Mouse (Mus musculus) forebrain, embryonic 15.5 days (tissue): ENCODE results near the gene Arhgef15. TPM values are rescaled to one million over a fixed set of nuclear protein-coding genes. Genes with fewer than 3 reads are reported as not detected.
A peak's percentile ranks its signal among the peaks of the same experiment; 100 is the strongest.

Experiments used
- ATAC-seq: fragments of 200-750 bp; cut with Nextera tagmentation; replicated peaks from 2 replicates; pipeline ENCODE4 v1.8.0; 2017; ENCODE audit warnings: mild to moderate bottlenecking, moderate TSS enrichment, moderate library complexity
- H3K27ac ChIP-seq: fragments of 300-500 bp; sonication (generic); replicated peaks from 2 replicates; pipeline ENCODE4 v1.5.1; 2015; ENCODE audit warnings: mild to moderate bottlenecking, inconsistent platforms
- H3K27me3 ChIP-seq: fragments of 300-500 bp; sonication (generic); 2 replicates; pipeline ENCODE4 v1.6.1; 2015; ENCODE audit warnings: inconsistent platforms
- H3K36me3 ChIP-seq: fragments of 300-500 bp; sonication (generic); 2 replicates; pipeline ENCODE4 v1.6.1; 2015; ENCODE audit warnings: mild to moderate bottlenecking, inconsistent platforms
- H3K4me1 ChIP-seq: fragments of 300-500 bp; sonication (generic); 2 replicates; pipeline ENCODE4 v1.6.1; 2015; ENCODE audit warnings: inconsistent platforms
- H3K4me2 ChIP-seq: fragments of 300-500 bp; sonication (generic); replicated peaks from 2 replicates; pipeline ENCODE4 v1.6.1; 2015; ENCODE audit warnings: mild to moderate bottlenecking, inconsistent platforms
- H3K4me3 ChIP-seq: fragments of 300-500 bp; sonication (generic); 2 replicates; pipeline ENCODE4 v1.5.1; 2015; ENCODE audit warnings: mild to moderate bottlenecking, inconsistent platforms
- H3K9ac ChIP-seq: fragments of 300-500 bp; sonication (generic); replicated peaks from 2 replicates; pipeline ENCODE4 v1.6.1; 2015; ENCODE audit warnings: mild to moderate bottlenecking, inconsistent platforms
- H3K9me3 ChIP-seq: fragments of 300-500 bp; sonication (generic); 2 replicates; pipeline ENCODE4 v1.6.1; 2016; ENCODE audit warnings: inconsistent platforms
- WGBS: fragments of 180-500 bp; shearing (Covaris S2); methylation state at CpG from one replicate; pipeline ENCODE4 v1.1.7; 2015; ENCODE audit warnings: mixed read lengths; 5-methylcytosine and 5-hydroxymethylcytosine counted together
- polyA plus RNA-seq: library from polyadenylated mRNA; unstranded; fragments of >200 nt; fragmentation: Nextera tagmentation; extraction: Ambion mirVana; gene quantifications from 2 replicates; pipeline ENCODE4 v1.2.1, GENCODE M21; 2015

The Arhgef15 gene
- polyA plus RNA-seq, 1 experiment from 2014 or later: 8.2 TPM

GRCm38 (mm10) chr11:68961596-68961995, 4.3 kb upstream of the Arhgef15 start:
- Histone ChIP-seq H3K4me3 (no peak overlapping the region), H3K36me3 (no peaks in the 10 kb centered on the region), H3K27ac (no peak overlapping the region), H3K9ac (no peak overlapping the region), H3K27me3 (peaks cover 2% of the 10 kb centered on the region; the same call in 1 of the 2 replicates), H3K9me3 (no peaks in the 10 kb centered on the region), H3K4me1 (no peaks in the 10 kb centered on the region), H3K4me2 (no peak overlapping the region)
- 83% methylated on average over 3 of the region's 3 CpGs for WGBS
- no peak for ATAC-seq

GRCm38 (mm10) chr11:68957971-68958370, 691 bp upstream of the Arhgef15 start:
- H3K36me3 ChIP-seq: no peaks in the 10 kb centered on the region
- no peak overlapping the region for H3K9ac ChIP-seq
- no peak overlapping the region for H3K27ac ChIP-seq
- H3K4me3 ChIP-seq: no peak overlapping the region
- peaks cover 17% of the 10 kb centered on the region for H3K4me1 ChIP-seq
- WGBS: 92% methylated on average over 1 of the region's 1 CpGs
- ATAC-seq: no peak
- no peak overlapping the region for H3K4me2 ChIP-seq
- H3K27me3 ChIP-seq: peaks cover 7% of the 10 kb centered on the region; the same call in 1 of the 2 replicates
- no peaks in the 10 kb centered on the region for H3K9me3 ChIP-seq

GRCm38 (mm10) chr11:68956697-68957096, 583 bp downstream of the Arhgef15 start:
- Histone ChIP-seq H3K4me3 (no peak overlapping the region), H3K4me2 (no peak overlapping the region), H3K27me3 (peaks cover 8% of the 10 kb centered on the region; the same call in 1 of the 2 replicates), H3K9me3 (no peaks in the 10 kb centered on the region), H3K9ac (no peak overlapping the region), H3K36me3 (no peaks in the 10 kb centered on the region), H3K27ac (no peak overlapping the region), H3K4me1 (peaks cover 17% of the 10 kb centered on the region)
- WGBS: 34% methylated on average over 13 of the region's 13 CpGs
- ATAC-seq: no peak

GRCm38 (mm10) chr11:68956107-68956506, 1.2 kb downstream of the Arhgef15 start:
- Histone ChIP-seq H3K4me2 (no peak overlapping the region), H3K9ac (no peak overlapping the region), H3K36me3 (no peaks in the 10 kb centered on the region), H3K4me3 (no peak overlapping the region), H3K27me3 (peaks cover 8% of the 10 kb centered on the region; the same call in 1 of the 2 replicates), H3K4me1 (peaks cover 17% of the 10 kb centered on the region), H3K9me3 (no peaks in the 10 kb centered on the region), H3K27ac (no peak overlapping the region)
- 58% methylated on average over 3 of the region's 3 CpGs for WGBS
- ATAC-seq: no peak

- Histone ChIP-seq H3K4me2 (peak overlapping the region; percentile 61), H3K4me3 (peak overlapping the region; percentile 41; the same call in 1 of the 2 replicates), H3K9me3 (no peaks in the 10 kb centered on the region), H3K9ac (no peak overlapping the region), H3K27me3 (peaks cover 8% of the 10 kb centered on the region; the same call in 1 of the 2 replicates), H3K27ac (no peak overlapping the region), H3K36me3 (no peaks in the 10 kb centered on the region), H3K4me1 (peaks cover 17% of the 10 kb centered on the region)
- ATAC-seq: no peak
- 69% methylated on average over 5 of the region's 5 CpGs for WGBS
Observed at GRCm38 (mm10) chr11:68955473-68955872, 1.8 kb downstream of the Arhgef15 start.

GRCm38 (mm10) chr11:68954408-68954807, 2.9 kb downstream of the Arhgef15 start:
- Histone ChIP-seq H3K9ac (peak overlapping the region; percentile 51), H3K9me3 (no peaks in the 10 kb centered on the region), H3K27ac (no peak overlapping the region), H3K4me2 (peak overlapping the region; percentile 61), H3K4me1 (peaks cover 17% of the 10 kb centered on the region), H3K27me3 (peaks cover 8% of the 10 kb centered on the region; the same call in 1 of the 2 replicates), H3K36me3 (no peaks in the 10 kb centered on the region), H3K4me3 (peak overlapping the region; percentile 41)
- under 1% methylated on average over 17 of the region's 17 CpGs for WGBS
- no peak for ATAC-seq

- Histone ChIP-seq H3K4me3 (peak overlapping the region; percentile 41), H3K9me3 (no peaks in the 10 kb centered on the region), H3K36me3 (no peaks in the 10 kb centered on the region), H3K4me2 (peak overlapping the region; percentile 61), H3K9ac (peak overlapping the region; percentile 51), H3K27ac (no peak overlapping the region), H3K4me1 (peaks cover 17% of the 10 kb centered on the region), H3K27me3 (peaks cover 8% of the 10 kb centered on the region; the same call in 1 of the 2 replicates)
- WGBS: 20% methylated on average over 13 of the region's 13 CpGs
- no peak for ATAC-seq
Observed at GRCm38 (mm10) chr11:68953903-68954302, 3.4 kb downstream of the Arhgef15 start.

- Histone ChIP-seq H3K9ac (peak overlapping the region; percentile 8; the same call in 1 of the 2 replicates), H3K4me3 (peak overlapping the region; percentile 32), H3K4me2 (peak overlapping the region; percentile 32), H3K27me3 (no peaks in the 10 kb centered on the region), H3K9me3 (no peaks in the 10 kb centered on the region), H3K36me3 (no peaks in the 10 kb centered on the region), H3K27ac (peak overlapping the region; percentile 47), H3K4me1 (no peaks in the 10 kb centered on the region)
- ATAC-seq: peak; percentile 72; the same call in 1 of the 2 replicates
- WGBS: 9% methylated on average over 12 of the region's 12 CpGs
Observed at GRCm38 (mm10) chr11:68947542-68947993, 9.7 kb downstream of the Arhgef15 start.

GRCm38 (mm10) chr11:68946806-68947440, 10.4 kb downstream of the Arhgef15 start:
- H3K27me3 ChIP-seq: no peaks in the 10 kb centered on the region
- peak overlapping the region; percentile 32 for H3K4me2 ChIP-seq
- H3K9ac ChIP-seq: peak overlapping the region; percentile 28; the same call in 1 of the 2 replicates
- no peaks in the 10 kb centered on the region for H3K4me1 ChIP-seq
- 0 out of 2 replicates have a peak, but pooled peaks have one; percentile 35 for ATAC-seq
- no peaks in the 10 kb centered on the region for H3K36me3 ChIP-seq
- no peaks in the 10 kb centered on the region for H3K9me3 ChIP-seq
- H3K4me3 ChIP-seq: peak overlapping the region; percentile 32
- 15% methylated on average over 16 of the region's 16 CpGs for WGBS
- H3K27ac ChIP-seq: no peak overlapping the region; the same call in 1 of the 2 replicates

- no peak overlapping the region for H3K27ac ChIP-seq
- H3K36me3 ChIP-seq: no peaks in the 10 kb centered on the region
- no peaks in the 10 kb centered on the region for H3K27me3 ChIP-seq
- H3K4me3 ChIP-seq: no peak overlapping the region
- ATAC-seq: no peak
- H3K9ac ChIP-seq: no peak overlapping the region
- H3K4me1 ChIP-seq: 0 out of 2 replicates have a peak, but pooled peaks cover 3% of the 10 kb centered on the region
- H3K9me3 ChIP-seq: no peaks in the 10 kb centered on the region
- no peak overlapping the region for H3K4me2 ChIP-seq
- WGBS: 87% methylated on average over 4 of the region's 4 CpGs
Observed at GRCm38 (mm10) chr11:68946001-68946400, 11.3 kb downstream of the Arhgef15 start.

GRCm38 (mm10) chr11:68945245-68945644, 12.0 kb downstream of the Arhgef15 start:
- ATAC-seq: no peak
- Histone ChIP-seq H3K9ac (no peak overlapping the region), H3K4me1 (peaks cover 11% of the 10 kb centered on the region), H3K4me2 (no peak overlapping the region), H3K27me3 (no peaks in the 10 kb centered on the region), H3K9me3 (no peaks in the 10 kb centered on the region), H3K27ac (no peak overlapping the region), H3K4me3 (no peak overlapping the region), H3K36me3 (no peaks in the 10 kb centered on the region)
- WGBS: 88% methylated on average over 2 of the region's 2 CpGs

- Histone ChIP-seq H3K27me3 (no peaks in the 10 kb centered on the region), H3K27ac (no peak overlapping the region), H3K36me3 (no peaks in the 10 kb centered on the region), H3K4me1 (peaks cover 20% of the 10 kb centered on the region), H3K4me2 (no peak overlapping the region), H3K9me3 (no peaks in the 10 kb centered on the region), H3K9ac (no peak overlapping the region), H3K4me3 (no peak overlapping the region)
- no peak for ATAC-seq
- WGBS: 90% methylated on average over 8 of the region's 8 CpGs
Observed at GRCm38 (mm10) chr11:68942731-68943130, 14.5 kb downstream of the Arhgef15 start.
